Comparison of ENCODE assay signal across 9 mouse cellular contexts in genomic region chr15:6388631-6389030, GRCm38 (mm10). TPM values are rescaled to one million over a fixed set of nuclear protein-coding genes. Genes with fewer than 3 reads are reported as not detected.
DNase-seq lines count a peak whose midpoint lies in the region; ATAC-seq lines count a peak whose summit lies in the region.
"Had no signal": no experiment of that assay in that cellular context is flagged by ENCODE, and none has a peak within 500 bp of the region (broad histone marks: within the 10 kb centered on the region; RNA-seq: fewer than 3 reads in every experiment).

No protein-coding gene starts in this region.

- DNase-seq in kidney, postnatal 4 days = no peak
- no peak for DNase-seq in embryonic facial prominence, embryonic 11.5 days (ENCODE audit: low spot score)
- DNase-seq in urinary bladder, postnatal 36 days (ENCODE audit: low spot score in 2 of 2) = no peak
- no peak for DNase-seq in adrenal gland, adult 18-20 months (ENCODE audit: low spot score in 2 of 2)
- DNase-seq: layer of hippocampus, adult 9-11 months had no signal

- no peaks in the 10 kb centered on the region for H3K9me3 ChIP-seq in kidney, embryonic 16.5 days (ENCODE audit: low read length)
- no peaks in the 10 kb centered on the region for H3K9me3 ChIP-seq in embryonic facial prominence, embryonic 11.5 days (replicated peaks; ENCODE audit: control insufficient read depth, low read length)
- no peaks in the 10 kb centered on the region for H3K9me3 ChIP-seq in heart, embryonic 15.5 days (replicated peaks)
- H3K9me3 ChIP-seq in liver, embryonic 12.5 days (replicated peaks) = no peaks in the 10 kb centered on the region

- 94% methylated on average over 7 of the region's 7 CpGs for WGBS in kidney, embryonic 16.5 days
- WGBS in embryonic facial prominence, embryonic 11.5 days = 91% methylated on average over 7 of the region's 7 CpGs
- WGBS in heart, embryonic 15.5 days = 80% methylated on average over 7 of the region's 7 CpGs
- WGBS in liver, embryonic 12.5 days (ENCODE audit: insufficient replicate concordance) = 64% methylated on average over 7 of the region's 7 CpGs

- H3K36me3 ChIP-seq in kidney, embryonic 16.5 days (ENCODE audit: insufficient read depth, low read length) = no peaks in the 10 kb centered on the region
- H3K36me3 ChIP-seq in embryonic facial prominence, embryonic 11.5 days (replicated peaks; ENCODE audit: control insufficient read depth, insufficient read depth, low read depth, low read length) = no peaks in the 10 kb centered on the region
- no peaks in the 10 kb centered on the region for H3K36me3 ChIP-seq in heart, embryonic 15.5 days
- H3K36me3 ChIP-seq in liver, embryonic 12.5 days = no peaks in the 10 kb centered on the region

- no peak overlapping the region for H3K27ac ChIP-seq in kidney, embryonic 16.5 days (ENCODE audit: low read length)
- no peak overlapping the region for H3K27ac ChIP-seq in embryonic facial prominence, embryonic 11.5 days (replicated peaks; ENCODE audit: low read depth, low read length)
- H3K27ac ChIP-seq in heart, embryonic 15.5 days = no peak overlapping the region
- no peak overlapping the region for H3K27ac ChIP-seq in liver, embryonic 12.5 days

- peak overlapping the region; percentile 82 for H3K4me2 ChIP-seq in kidney, embryonic 16.5 days (replicated peaks; ENCODE audit: low read depth, low read length)
- peak overlapping the region; percentile 57 for H3K4me2 ChIP-seq in embryonic facial prominence, embryonic 11.5 days (ENCODE audit: low read depth, low read length)
- H3K4me2 ChIP-seq in heart, embryonic 15.5 days = peak overlapping the region; percentile 88
- peak overlapping the region; percentile 28; the same call in 1 of the 2 replicates for H3K4me2 ChIP-seq in liver, embryonic 12.5 days

- H3K4me1 ChIP-seq in kidney, embryonic 16.5 days (ENCODE audit: insufficient read depth, low read length) = peaks cover 26% of the 10 kb centered on the region
- H3K4me1 ChIP-seq in embryonic facial prominence, embryonic 11.5 days (ENCODE audit: control insufficient read depth, insufficient read depth, low read length) = no peaks in the 10 kb centered on the region
- peaks cover 48% of the 10 kb centered on the region for H3K4me1 ChIP-seq in heart, embryonic 15.5 days (replicated peaks)
- no peaks in the 10 kb centered on the region for H3K4me1 ChIP-seq in liver, embryonic 12.5 days

- no peak for ATAC-seq in kidney, embryonic 16.5 days (ENCODE audit: low FRiP score, low TSS enrichment)
- no peak for ATAC-seq in embryonic facial prominence, embryonic 11.5 days (replicated peaks; ENCODE audit: insufficient number of reproducible peaks, low FRiP score, low TSS enrichment, low read depth)
- ATAC-seq in heart, embryonic 15.5 days (replicated peaks; ENCODE audit: insufficient number of reproducible peaks, insufficient read depth, low FRiP score, low read depth) = no peak
- no peak for ATAC-seq in liver, embryonic 12.5 days

- H3K9ac ChIP-seq in kidney, embryonic 16.5 days (replicated peaks; ENCODE audit: low read length) = peak overlapping the region; percentile 66
- H3K9ac ChIP-seq in embryonic facial prominence, embryonic 11.5 days (replicated peaks; ENCODE audit: low read length) = peak overlapping the region; percentile 18; the same call in 1 of the 2 replicates
- no peak overlapping the region for H3K9ac ChIP-seq in heart, embryonic 15.5 days
- H3K9ac ChIP-seq in liver, embryonic 12.5 days = no peak overlapping the region

- H3K27me3 ChIP-seq in kidney, embryonic 16.5 days (ENCODE audit: insufficient read depth, low read length) = no peaks in the 10 kb centered on the region
- no peaks in the 10 kb centered on the region for H3K27me3 ChIP-seq in embryonic facial prominence, embryonic 11.5 days (ENCODE audit: control insufficient read depth, insufficient read depth, low read length)
- no peaks in the 10 kb centered on the region for H3K27me3 ChIP-seq in heart, embryonic 15.5 days
- peaks cover 39% of the 10 kb centered on the region for H3K27me3 ChIP-seq in liver, embryonic 12.5 days (replicated peaks)

- H3K4me3 ChIP-seq in kidney, embryonic 16.5 days (ENCODE audit: low read length) = peak overlapping the region; percentile 56
- H3K4me3 ChIP-seq in embryonic facial prominence, embryonic 11.5 days (ENCODE audit: low read depth, low read length) = peak overlapping the region; percentile 49
- H3K4me3 ChIP-seq in heart, embryonic 15.5 days = peak overlapping the region; percentile 62
- peak overlapping the region; percentile 43 for H3K4me3 ChIP-seq in liver, embryonic 12.5 days

RNA-seq across cellular contexts. Expression of gene C9, which starts 56.5 kb away (rescaled TPM):
- polyA plus RNA-seq in kidney, embryonic 16.5 days (2015; fragmentation: Nextera tagmentation; extraction: Ambion mirVana) = not detected in 2 replicates
- polyA plus RNA-seq in embryonic facial prominence, embryonic 11.5 days (2014; fragmentation: Nextera tagmentation; extraction: Ambion mirVana) = not detected in 2 replicates
- not detected in 2 replicates for polyA plus RNA-seq in heart, embryonic 15.5 days (2015; fragmentation: Nextera tagmentation; extraction: Ambion mirVana)
- polyA plus RNA-seq in liver, embryonic 12.5 days (2016; fragmentation: Nextera tagmentation; extraction: Ambion mirVana) = 0.10 and 0.25 TPM in 2 replicates
- not detected for total RNA-seq in adrenal gland, adult 18-20 months (2021)
- total RNA-seq: MEL had no signal

Comparison
In these comparisons a context has a peak if more than half of its experiments do, and no peak if none do; other contexts are left out.
1. H3K4me2 ChIP-seq: peak in every context shown above with its lines; median percentile 88 in heart, embryonic 15.5 days; 82 in kidney, embryonic 16.5 days; 57 in embryonic facial prominence, embryonic 11.5 days; 28 in liver, embryonic 12.5 days.
2. H3K9ac ChIP-seq: peak in kidney, embryonic 16.5 days (single experiment) and embryonic facial prominence, embryonic 11.5 days (single experiment); none in heart, embryonic 15.5 days (single experiment) and liver, embryonic 12.5 days (single experiment).
3. Peak in every context shown above with its lines, with median percentiles within 50 percentile points of each other: H3K4me3 ChIP-seq.